Mouse (Mus musculus) embryonic facial prominence, embryonic 11.5 days (tissue): ENCODE results near the gene Atf7ip. TPM values are rescaled to one million over a fixed set of nuclear protein-coding genes. Genes with fewer than 3 reads are reported as not detected.

Experiments used
- ATAC-seq: fragments of 200-750 bp; cut with Nextera tagmentation; replicated peaks from 2 replicates; pipeline ENCODE4 v1.8.0; 2017; ENCODE audit warnings: low read depth; ENCODE audit not compliant: insufficient number of reproducible peaks, low FRiP score, low TSS enrichment
- DNase-seq: peaks from one replicate; pipeline ENCODE4 v3.0.0-alpha.2; 2015; ENCODE audit warnings: low spot score
- H3K27ac ChIP-seq: fragments of 300-500 bp; sonication (generic); replicated peaks from 2 replicates; pipeline ENCODE4 v1.5.1; 2014; ENCODE audit warnings: mild to moderate bottlenecking, low read depth, low read length, control low read depth
- H3K27me3 ChIP-seq: fragments of 300-500 bp; sonication (generic); 2 replicates; pipeline ENCODE4 v1.6.1; 2014; ENCODE audit warnings: mild to moderate bottlenecking, low read length, moderate library complexity, mixed read lengths; ENCODE audit not compliant: control insufficient read depth, insufficient read depth
- H3K36me3 ChIP-seq: fragments of 300-500 bp; sonication (generic); replicated peaks from 2 replicates; pipeline ENCODE4 v1.6.1; 2014; ENCODE audit warnings: low read depth, mild to moderate bottlenecking, low read length, moderate library complexity, mixed read lengths; ENCODE audit not compliant: control insufficient read depth, insufficient read depth
- H3K4me1 ChIP-seq: fragments of 300-500 bp; sonication (generic); 2 replicates; pipeline ENCODE4 v1.6.1; 2014; ENCODE audit warnings: low read length, mixed read lengths; ENCODE audit not compliant: control insufficient read depth, insufficient read depth
- H3K4me2 ChIP-seq: fragments of 300-500 bp; sonication (generic); 2 replicates; pipeline ENCODE4 v1.6.1; 2014; ENCODE audit warnings: low read depth, mild to moderate bottlenecking, control low read depth, low read length, moderate library complexity
- H3K4me3 ChIP-seq: fragments of 300-500 bp; sonication (generic); 2 replicates; pipeline ENCODE4 v1.5.1; 2014; ENCODE audit warnings: low read depth, low read length, control low read depth
- H3K9ac ChIP-seq: fragments of 300-500 bp; sonication (generic); replicated peaks from 2 replicates; pipeline ENCODE4 v1.6.1; 2014; ENCODE audit warnings: mild to moderate bottlenecking, control low read depth, low read length
- H3K9me3 ChIP-seq: fragments of 300-500 bp; sonication (generic); replicated peaks from 2 replicates; pipeline ENCODE4 v1.6.1; 2016; ENCODE audit warnings: mild to moderate bottlenecking, low read length, inconsistent platforms, mixed read lengths; ENCODE audit not compliant: control insufficient read depth
- WGBS: fragments of 180-500 bp; shearing (Covaris S2); extraction: QIAGEN DNeasy Blood & Tissue Kit; methylation state at CpG from one replicate; pipeline ENCODE4 v1.1.7; 2014; 5-methylcytosine and 5-hydroxymethylcytosine counted together
- polyA plus RNA-seq: library from polyadenylated mRNA; unstranded; fragments of >200 nt; fragmentation: Nextera tagmentation; extraction: Ambion mirVana; gene quantifications from 2 replicates; pipeline ENCODE4 v1.2.1, GENCODE M21; 2014

Atf7ip gene
- polyA plus RNA-seq, 1 experiment from 2014 or later, result 43.5 TPM

DNA sequence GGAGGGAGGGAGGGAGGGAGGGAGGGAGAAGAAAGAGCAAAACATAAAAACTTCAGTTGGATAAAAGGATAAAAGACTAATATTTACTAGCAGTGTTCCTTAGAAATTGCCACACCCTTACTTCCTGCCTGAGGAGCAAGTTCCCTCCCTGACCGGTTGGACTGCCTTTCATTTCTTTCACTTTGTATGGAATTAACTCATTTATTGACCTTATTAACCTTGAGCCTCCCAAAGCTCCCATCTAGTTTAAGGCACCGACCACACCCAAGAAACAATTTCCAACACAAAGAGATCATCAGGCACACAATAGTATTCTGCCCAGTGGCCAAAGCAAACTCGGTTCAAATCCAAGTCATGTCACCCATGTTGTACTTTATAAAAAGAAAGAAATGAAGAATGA, 16.1 kb upstream of the Atf7ip start:
- H3K4me2 ChIP-seq, result no peak overlapping the region
- DNase-seq, result no peak
- no peak for ATAC-seq
- no peaks in the 10 kb centered on the region for H3K36me3 ChIP-seq
- no peaks in the 10 kb centered on the region for H3K27me3 ChIP-seq
- H3K9me3 ChIP-seq, result no peaks in the 10 kb centered on the region
- no peak overlapping the region for H3K27ac ChIP-seq
- H3K4me3 ChIP-seq, result no peak overlapping the region
- H3K9ac ChIP-seq, result no peak overlapping the region
- 72% methylated on average over 3 of the region's 3 CpGs for WGBS
- no peaks in the 10 kb centered on the region for H3K4me1 ChIP-seq

- Histone ChIP-seq H3K9ac (no peak overlapping the region), H3K4me2 (no peak overlapping the region), H3K4me1 (no peaks in the 10 kb centered on the region), H3K27me3 (no peaks in the 10 kb centered on the region), H3K27ac (no peak overlapping the region), H3K36me3 (no peaks in the 10 kb centered on the region), H3K9me3 (no peaks in the 10 kb centered on the region), H3K4me3 (no peak overlapping the region)
- no peak for DNase-seq
- no peak for ATAC-seq
- WGBS, result 64% methylated on average over 6 of the region's 6 CpGs
Measured at GRCm38 (mm10) chr6:136490516-136491475, 15.2 kb upstream of the Atf7ip start.

- no peak overlapping the region for H3K9ac ChIP-seq
- H3K36me3 ChIP-seq, result no peaks in the 10 kb centered on the region
- no peak overlapping the region for H3K27ac ChIP-seq
- no peak overlapping the region for H3K4me3 ChIP-seq
- DNase-seq (no peak), ATAC-seq (no peak)
- H3K4me1 ChIP-seq, result no peaks in the 10 kb centered on the region
- 86% methylated on average over 5 of the region's 5 CpGs for whole genome bisulfite sequencing
- no peaks in the 10 kb centered on the region for H3K9me3 ChIP-seq
- H3K4me2 ChIP-seq, result no peak overlapping the region
- no peaks in the 10 kb centered on the region for H3K27me3 ChIP-seq
Measured at GRCm38 (mm10) chr6:136491631-136492030, 14.3 kb upstream of the Atf7ip start.

DNA sequence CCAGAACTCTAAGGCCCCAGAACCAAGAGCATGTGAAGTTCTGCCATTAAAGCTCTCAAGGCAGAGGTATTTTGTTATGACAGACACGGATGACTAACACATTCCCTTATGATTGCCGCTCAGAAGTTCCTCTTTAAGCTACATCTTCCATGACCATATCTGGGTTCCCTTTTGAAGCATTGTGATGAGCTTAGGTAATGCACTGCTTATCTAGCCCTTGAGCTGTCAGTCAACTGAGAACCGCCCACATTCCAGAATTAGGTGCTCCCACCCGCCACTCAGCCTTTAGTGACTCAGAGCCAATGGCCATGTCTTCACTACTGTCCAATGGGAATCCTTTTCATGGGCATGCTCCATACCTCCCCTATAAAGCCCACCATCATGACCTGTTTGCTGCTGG, 13.7 kb upstream of the Atf7ip start:
- Histone ChIP-seq H3K4me2 (no peak overlapping the region), H3K27me3 (no peaks in the 10 kb centered on the region), H3K27ac (no peak overlapping the region), H3K9me3 (no peaks in the 10 kb centered on the region), H3K36me3 (no peaks in the 10 kb centered on the region), H3K4me3 (no peak overlapping the region), H3K9ac (no peak overlapping the region), H3K4me1 (no peaks in the 10 kb centered on the region)
- 86% methylated on average over 4 of the region's 4 CpGs for WGBS
- ATAC-seq (no peak), DNase-seq (no peak)

GRCm38 (mm10) chr6:136493486-136493885, 12.5 kb upstream of the Atf7ip start:
- 97% methylated on average over 7 of the region's 7 CpGs for WGBS

GRCm38 (mm10) chr6:136493910-136494751, 11.8 kb upstream of the Atf7ip start:
- H3K27ac ChIP-seq, result no peak overlapping the region
- no peaks in the 10 kb centered on the region for H3K36me3 ChIP-seq
- no peak overlapping the region for H3K4me3 ChIP-seq
- H3K4me2 ChIP-seq, result no peak overlapping the region
- DNase-seq, result no peak
- ATAC-seq, result 0 out of 2 replicates have a peak, but pooled peaks have one; percentile 18
- no peaks in the 10 kb centered on the region for H3K9me3 ChIP-seq
- H3K9ac ChIP-seq, result no peak overlapping the region
- H3K27me3 ChIP-seq, result no peaks in the 10 kb centered on the region
- H3K4me1 ChIP-seq, result no peaks in the 10 kb centered on the region
- WGBS, result 91% methylated on average over 12 of the region's 12 CpGs

More at GRCm38 (mm10) chr6:136493486-136493885, 12.5 kb upstream of the Atf7ip start:
- H3K4me1 ChIP-seq, result no peaks in the 10 kb centered on the region
- H3K27me3 ChIP-seq, result no peaks in the 10 kb centered on the region
- no peak overlapping the region for H3K4me3 ChIP-seq
- ATAC-seq (no peak), DNase-seq (no peak)
- H3K9me3 ChIP-seq, result no peaks in the 10 kb centered on the region
- no peak overlapping the region for H3K4me2 ChIP-seq
- H3K9ac ChIP-seq, result no peak overlapping the region
- no peak overlapping the region for H3K27ac ChIP-seq
- no peaks in the 10 kb centered on the region for H3K36me3 ChIP-seq

DNA sequence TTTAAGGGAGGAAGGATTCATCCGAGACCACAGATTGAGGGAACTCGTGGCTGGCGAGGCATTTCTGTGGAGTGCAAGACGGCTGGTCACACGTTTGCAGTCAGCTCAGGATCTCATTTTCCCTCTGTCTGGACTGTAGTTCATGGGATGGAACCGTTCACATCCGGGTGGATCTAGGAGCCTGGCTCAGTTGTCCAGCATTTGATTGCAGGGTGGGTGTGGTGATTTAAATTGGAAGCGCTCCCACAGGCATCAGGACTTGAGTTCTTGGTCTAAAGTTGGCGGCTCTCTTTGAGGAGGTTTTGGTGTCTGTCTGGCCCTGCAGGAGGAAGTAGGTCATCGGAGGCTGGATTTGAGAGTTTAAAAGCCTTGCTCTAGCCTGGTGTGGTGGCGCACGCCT, 10.9 kb upstream of the Atf7ip start:
- WGBS, result 94% methylated on average over 12 of the region's 12 CpGs
- Histone ChIP-seq H3K36me3 (no peaks in the 10 kb centered on the region), H3K27ac (no peak overlapping the region), H3K4me3 (no peak overlapping the region), H3K9ac (no peak overlapping the region), H3K9me3 (no peaks in the 10 kb centered on the region), H3K4me2 (no peak overlapping the region), H3K27me3 (no peaks in the 10 kb centered on the region), H3K4me1 (no peaks in the 10 kb centered on the region)
- no peak for ATAC-seq
- no peak for DNase-seq

GRCm38 (mm10) chr6:136497744-136498143, 8.2 kb upstream of the Atf7ip start:
- Histone ChIP-seq H3K27me3 (no peaks in the 10 kb centered on the region), H3K9ac (no peak overlapping the region), H3K4me2 (no peak overlapping the region), H3K4me1 (no peaks in the 10 kb centered on the region), H3K9me3 (no peaks in the 10 kb centered on the region), H3K36me3 (no peaks in the 10 kb centered on the region), H3K4me3 (no peak overlapping the region), H3K27ac (no peak overlapping the region)
- DNase-seq (no peak), ATAC-seq (no peak)
- 63% methylated on average over 5 of the region's 5 CpGs for WGBS
